Mouse (Mus musculus): ENCODE measurements around the gene Epb41l5. TPM values are rescaled to one million over a fixed set of nuclear protein-coding genes. Genes with fewer than 3 reads are reported as not detected.
A peak's percentile ranks its signal among the peaks of the same experiment; 100 is the strongest.

Gene Epb41l5
- total RNA-seq (2021): 12.9 and 14.7 TPM in 2 replicates
- long read RNA-seq, full-length matches to known transcripts: 27 of 34 reads
- long read RNA-seq, partial matches to known transcripts: 2 of 34 reads
- long read RNA-seq, other reads (novel, unspliced or antisense): 5 of 34 reads

DNA sequence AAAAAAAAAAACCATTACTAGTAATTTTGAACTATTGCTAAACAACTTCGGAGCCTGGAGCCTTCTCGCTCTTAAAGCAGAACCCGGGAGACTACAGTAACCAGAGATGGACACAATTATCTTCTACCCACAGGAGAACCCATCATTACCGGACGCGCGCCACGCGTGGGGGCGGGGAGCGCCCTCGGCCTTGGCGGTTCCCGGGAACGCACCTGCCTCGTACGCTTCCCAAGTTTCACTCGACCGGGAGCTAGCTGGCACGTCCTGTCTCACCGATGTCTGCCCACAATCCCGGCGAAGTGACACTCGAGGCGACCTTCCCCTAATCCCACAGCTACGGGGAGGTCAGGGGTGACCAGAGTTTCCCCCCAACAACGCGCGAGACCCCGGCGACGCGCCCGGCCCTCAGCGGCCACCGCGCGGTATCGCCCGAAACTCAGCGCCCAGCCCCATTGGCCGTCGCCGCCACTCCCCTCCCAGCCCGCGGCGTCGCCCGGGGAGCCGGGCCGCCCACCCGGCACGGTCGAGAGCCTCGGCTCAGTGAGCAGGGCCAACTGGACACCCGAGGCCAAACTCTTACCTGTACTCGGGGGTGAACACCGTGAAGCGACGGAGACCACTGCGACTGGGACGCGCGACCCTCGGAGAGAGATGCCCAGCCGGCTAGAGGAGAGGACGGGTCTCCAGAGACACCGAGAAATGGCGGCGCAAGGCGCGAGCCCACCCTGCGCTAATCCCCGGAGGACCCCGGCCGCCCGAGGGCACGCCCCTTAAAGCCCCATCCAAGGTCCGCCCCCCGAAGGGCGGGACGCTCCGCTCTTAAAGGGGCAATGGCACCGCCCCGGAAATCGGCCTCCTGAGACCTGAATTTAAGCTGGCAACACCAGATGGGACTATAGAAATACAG lies at the start of gene Epb41l5:
TSS of gene Epb41l5 (minus strand) at position 796 of the 907 bp plus-strand sequence.
- DNase-seq: peak; percentile 83

DNA sequence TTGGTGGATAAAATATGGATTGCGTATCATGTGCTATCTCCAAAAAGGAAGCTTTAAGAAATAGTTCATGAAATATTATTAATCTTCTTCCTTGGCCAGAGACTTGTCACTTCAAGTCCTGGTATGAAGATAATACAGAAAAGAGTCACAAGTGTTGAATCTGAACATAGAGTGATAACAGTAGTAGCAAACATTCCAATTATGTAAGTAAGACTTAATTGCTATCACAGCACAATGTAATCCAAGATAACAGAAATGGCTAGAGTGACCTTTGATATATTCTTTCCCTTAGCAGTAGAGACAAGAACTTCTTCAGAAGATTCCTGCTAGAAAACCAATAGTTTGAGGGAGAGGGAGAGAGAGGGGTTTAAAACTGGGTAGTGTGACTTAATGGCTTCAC lies 48.1 kb upstream of the Epb41l5 start:
- no peak for DNase-seq

DNA sequence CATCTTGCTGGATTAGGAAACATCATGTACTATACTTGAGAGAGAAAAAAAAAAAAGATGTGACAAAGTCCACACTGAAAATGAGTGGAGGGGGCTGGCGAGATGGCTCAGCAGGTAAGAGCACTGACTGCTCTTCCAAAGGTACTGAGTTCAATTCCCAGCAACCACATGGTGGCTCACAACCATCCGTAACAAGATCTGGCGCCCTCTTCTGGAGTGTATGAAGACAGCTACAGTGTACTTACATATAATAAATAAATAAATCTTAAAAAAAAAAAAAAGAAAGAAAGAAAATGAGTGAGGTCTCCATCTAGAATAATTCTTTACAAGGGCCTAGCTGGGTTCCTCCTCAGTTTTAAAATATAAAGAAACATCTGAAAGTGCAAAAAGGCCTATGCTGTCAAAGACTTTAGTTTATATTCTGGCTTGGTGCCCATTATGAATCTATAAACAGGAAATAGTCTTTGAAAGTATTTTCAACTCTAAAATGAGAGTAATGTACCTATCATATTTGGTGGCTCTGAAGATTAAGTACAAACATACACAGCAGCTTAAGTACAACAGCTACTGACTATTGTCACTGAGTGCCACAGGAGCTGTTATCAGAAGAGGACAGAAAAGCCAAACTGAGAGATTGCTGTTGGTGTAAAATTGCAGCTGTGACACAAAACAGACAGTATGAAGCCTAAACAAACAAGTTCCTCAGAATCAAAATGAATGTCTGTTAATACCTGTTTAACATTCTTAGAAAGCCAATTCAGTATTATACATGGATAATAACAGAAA lies 37.2 kb upstream of the Epb41l5 start:
- DNase-seq: no peak

DNA sequence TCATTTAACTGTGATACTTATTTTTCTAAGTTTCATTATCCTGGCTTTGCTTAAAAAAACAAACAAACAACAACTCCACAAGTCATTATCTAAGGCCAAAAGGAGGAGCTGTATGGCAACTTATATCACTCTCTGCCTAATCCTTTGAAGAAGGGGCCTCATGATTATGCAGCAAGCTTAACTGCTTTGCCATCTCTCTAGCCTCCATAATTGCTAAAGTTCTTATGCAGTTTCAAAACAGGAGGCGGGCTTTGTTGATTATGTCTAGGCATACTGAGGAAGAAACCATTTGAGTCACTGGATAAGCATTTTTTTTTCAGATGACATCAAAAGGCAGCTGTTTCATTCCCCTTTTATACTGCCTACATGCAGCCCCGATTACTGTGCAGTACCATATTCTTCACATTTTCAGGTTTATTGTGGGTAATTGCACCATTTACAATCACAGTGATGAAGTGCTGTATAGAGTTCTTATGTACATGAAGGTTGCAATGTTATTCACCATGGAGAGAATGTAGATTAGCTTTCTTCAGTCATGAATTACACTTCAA lies 32.9 kb upstream of the Epb41l5 start:
- DNase-seq: no peak

DNA sequence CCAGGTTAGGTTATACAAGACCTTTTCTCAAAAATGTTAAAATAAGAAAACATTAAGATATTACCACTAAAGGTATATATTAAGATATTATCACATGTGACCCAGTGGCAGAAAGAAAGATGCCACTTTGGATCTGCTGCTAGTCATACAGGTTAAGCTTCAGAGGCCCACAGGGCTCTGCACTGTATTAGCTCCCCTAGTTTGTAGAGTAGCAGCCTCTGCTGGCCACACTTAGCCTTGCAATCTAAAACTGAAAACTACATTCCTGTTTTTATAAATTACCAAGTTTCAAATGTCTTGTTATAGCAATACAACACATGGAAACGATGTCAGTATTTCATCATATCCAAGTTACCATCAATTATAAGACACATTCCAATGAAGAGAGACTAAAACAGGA lies 26.2 kb upstream of the Epb41l5 start:
- peak; percentile 21 for DNase-seq

DNA sequence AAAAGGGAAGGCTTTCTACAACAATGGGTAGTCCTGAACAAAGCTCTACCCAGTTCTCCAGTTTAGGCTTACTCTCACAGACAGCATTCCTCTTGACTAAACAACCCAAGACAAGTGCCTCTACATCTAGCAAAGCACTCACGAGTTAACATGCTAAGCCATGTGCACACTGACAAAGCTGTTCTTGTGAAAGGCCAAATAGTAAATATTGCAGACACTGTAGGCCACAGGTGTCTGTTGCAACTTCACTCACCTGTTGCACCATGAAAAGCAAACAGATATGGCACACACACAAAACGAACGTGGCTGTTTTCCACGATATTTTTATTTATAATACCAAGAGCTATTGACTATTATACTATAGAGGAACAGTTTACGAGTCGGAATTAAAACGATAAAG lies 18.1 kb upstream of the Epb41l5 start:
- no peak for DNase-seq

DNA sequence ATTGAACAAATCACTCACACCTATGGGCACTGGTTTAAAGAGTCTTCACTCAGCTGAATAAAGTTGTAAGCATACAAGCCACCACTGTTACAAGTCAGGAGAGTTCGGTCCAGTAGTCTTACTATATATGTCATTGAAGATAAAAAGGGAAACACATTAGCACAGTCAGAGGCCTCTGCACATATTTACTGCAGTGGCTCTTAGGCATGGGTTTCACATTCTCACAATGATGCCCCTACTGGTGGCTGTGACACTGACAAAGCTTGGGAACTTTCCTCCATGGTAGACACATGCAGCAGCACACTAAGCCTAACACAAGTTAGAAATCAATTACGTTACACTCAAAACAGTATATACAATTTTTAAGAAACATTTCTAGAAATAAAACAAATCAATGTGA lies 5.5 kb upstream of the Epb41l5 start:
- DNase-seq: no peak

DNA sequence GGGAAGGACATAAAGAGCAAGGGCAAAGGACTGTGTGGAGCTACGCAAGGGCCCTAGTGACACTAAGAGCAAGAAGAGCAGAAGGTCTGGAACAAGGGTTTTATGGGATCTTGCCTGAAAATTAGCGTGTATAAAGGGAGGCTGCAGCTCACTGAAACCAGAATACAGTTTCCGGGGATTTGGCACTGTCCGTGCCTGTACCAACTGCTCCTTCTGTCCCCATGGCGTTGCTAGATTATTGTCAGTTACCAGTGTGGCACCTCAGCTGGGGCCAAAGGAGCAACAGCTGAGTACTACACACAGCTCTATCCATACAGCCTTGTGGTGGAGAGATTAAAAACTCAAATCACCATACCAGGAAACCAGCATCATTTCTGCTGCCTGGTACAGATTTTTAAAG lies 1.6 kb upstream of the Epb41l5 start:
- DNase-seq: no peak

DNA sequence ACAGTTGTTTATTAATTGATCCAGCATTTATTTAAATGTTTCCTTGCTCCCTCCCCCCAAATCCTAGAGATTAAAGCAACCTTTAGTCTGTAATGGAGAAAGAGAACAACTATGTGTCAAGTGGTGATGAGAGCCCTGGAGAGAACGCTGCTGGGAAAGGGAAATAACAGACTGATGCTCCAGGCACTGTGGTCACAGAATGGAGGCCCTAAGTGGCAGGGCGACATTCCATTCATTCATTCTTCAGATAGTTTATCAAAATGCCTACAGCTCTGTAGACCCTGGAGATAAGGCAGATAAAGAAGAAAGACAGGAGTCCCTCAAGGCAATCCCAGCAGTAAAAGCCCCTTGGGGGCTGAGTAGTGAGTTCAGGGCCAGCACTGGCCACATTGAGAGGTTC lies 827 bp upstream of the Epb41l5 start:
- no peak for DNase-seq

DNA sequence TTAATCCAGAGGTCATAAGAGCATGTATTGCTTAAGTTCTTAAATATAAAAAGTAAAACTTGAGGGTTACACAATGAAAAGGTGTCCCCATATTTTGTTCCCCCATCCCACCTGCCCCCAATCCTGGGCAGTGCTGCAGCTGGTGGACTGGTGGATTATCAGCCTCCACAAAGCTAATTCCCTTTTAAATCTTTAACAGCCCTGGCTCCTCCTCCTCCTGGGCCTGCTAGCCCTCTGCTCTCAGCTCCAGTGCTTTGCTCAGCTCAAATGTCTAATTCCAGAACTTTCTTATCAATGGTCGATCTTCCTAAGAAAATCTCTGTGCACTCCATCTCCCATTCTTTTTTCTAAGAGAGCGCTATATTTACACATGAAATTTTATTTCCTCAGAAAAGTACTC lies 2.4 kb downstream of the Epb41l5 start:
- DNase-seq: no peak

DNA sequence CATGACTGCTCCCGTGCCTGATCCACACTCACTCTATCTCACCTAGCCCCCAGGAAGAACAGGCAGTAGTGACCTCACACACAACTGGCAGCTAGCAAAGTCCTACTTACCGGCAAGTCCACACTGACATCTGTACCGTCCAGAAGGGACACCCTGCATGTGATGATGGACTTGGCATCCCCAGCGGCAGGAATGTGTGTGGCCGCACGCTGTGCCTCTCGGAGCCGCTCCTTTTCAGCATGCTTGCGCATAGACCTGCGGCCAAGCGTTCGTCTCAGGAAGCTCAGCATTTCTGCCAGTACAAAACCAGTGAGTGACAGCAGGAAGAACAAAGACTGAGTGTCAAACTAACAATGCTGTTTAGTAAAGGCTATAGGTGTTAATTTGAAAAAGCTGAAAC lies 6.4 kb downstream of the Epb41l5 start:
- no peak for DNase-seq

DNA sequence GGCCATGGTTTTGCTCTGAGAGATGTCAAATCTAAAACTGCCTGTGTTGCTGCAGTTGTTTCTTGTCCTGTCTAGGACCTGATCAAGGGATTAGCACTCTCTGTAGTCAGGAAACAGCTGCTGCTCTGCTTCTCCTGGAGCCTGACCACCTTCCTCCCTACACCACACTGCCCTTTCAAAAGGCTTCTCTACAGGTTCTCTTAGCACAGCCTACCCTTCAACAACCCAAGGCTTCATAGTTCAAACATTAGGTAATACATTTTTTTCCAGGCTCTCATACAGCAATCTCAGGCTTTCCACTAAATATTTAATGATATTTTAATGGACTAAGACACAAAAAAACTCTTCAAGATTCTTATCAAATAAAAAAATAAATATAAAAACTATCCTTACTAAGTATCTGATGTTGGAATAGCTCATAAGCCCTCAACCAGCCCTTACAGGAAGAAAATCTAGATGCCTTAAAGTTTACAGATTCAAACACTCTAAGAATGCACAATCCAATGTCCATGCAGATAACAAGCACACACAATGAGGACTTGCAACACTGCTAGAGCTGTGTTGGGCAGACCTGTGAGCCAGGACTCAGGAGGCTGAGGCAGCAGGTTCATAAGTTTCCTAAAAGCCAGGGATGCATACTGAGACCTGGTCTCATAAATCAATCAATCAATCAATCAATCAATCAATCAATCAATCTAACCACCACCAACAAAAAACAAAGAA lies 7.5 kb downstream of the Epb41l5 start:
- no peak for DNase-seq

DNA sequence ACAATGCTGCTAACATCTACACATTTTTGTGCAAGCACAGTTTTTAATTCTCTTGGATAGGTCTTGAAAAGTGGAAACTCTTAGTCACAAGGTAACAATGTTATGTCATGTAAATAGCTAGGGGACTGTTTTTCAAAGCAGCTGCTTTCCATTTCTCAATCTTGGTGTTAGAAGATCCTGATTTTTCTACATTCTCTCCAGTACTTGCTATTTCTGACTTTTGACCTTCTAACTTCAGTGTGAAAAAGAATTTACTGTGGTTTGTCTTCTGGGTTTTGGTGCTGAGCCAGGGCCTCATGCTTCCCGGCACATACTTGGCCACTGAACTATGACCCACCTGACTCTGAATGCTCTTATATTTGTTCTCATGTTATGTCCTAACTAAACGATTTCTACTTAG lies 8.8 kb downstream of the Epb41l5 start:
- no peak for DNase-seq

DNA sequence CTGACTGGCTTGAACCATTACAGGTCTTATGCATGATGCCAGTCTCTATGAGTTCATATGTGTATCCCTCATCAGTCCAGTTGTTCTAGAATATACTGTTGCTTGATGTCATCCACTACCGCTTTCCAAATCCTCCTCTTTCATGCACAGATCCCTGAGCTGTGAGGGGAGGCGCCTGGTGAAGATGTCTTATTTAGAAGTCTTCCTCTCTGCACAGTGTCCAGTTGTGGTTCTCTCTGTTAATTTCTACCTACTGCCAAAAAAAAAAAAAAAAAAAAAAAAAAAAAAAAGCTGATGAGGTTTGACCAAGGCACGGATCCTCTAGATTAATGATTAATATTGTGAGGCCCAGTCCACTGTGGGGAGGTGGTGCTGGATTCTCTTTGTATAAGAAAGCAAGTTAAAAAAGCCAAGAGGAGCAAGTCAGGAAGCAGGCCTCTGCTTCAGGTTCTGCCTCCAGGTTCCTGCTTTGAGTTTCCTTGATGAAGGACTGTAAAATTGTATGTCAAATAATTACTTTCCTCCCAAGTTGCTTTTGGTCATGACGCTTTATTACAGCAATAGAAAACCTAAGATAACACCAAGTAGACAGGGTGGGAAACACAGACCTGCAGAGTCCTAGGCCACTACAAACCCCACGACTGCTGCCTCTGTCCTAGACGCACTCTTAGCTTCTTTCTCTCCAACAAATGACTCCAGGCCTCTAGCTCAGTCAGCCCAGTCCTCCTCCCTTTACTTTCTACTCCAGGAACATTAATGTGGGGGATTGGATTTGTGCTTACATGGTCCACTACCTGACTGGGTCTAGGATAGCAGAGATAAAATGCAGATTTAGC lies 11.4 kb downstream of the Epb41l5 start:
- DNase-seq: no peak

DNA sequence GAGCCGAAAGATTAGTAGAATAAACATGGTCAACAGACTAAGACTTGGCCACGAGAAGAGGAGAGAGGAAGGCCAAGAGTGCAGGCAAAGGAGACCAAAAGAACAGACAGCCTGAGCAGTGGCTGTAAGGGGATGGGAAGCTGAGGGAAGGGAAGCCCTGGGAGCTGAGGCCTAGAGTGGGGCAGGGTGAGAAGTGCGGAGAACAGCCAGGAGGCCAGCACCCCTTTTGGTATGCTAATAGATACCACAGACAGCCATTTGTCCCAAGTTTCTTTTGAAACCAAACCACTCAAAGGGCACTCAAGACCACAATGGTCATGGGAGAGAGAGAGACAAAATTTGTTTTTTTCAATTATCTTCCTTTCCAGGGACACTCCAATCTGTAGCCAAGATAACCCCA lies 14.1 kb downstream of the Epb41l5 start:
- no peak for DNase-seq

DNA sequence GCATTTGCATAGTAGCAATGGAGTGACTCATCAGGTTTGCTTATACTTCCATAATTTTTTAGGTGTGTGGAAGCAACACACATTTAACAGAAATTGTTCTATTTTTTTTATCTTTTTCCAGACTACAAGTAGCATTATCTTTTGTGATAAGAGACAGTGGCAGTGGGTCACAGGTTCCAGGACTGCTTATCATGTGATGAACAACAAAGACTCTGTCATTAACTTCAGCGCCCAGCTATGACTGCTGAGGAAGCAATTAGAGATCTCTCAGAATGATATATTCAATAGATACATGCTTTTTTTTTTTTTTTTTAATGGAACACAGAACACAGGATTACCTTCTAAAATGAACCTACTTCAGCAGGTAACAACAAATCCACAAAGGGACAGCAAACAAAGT lies 18.4 kb downstream of the Epb41l5 start:
- no peak for DNase-seq

DNA sequence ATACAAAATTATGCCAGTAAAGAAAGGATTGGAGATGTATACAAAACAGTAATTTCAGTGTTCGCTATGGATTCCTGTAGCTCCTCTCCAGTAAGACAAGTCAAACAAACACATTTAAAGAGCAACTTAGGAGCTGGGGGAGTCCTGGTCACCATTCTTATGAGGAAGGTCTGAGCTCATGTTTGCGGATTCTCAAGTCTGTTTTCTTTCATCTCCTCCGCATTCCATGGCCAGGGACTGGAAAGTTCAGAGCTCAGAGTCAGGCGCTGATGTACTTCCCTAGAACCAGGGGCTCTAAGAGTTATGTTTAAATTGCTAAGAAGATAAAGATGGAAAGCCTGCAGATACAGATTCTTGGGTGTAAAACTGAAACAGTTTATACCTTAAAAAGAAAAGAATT lies 22.0 kb downstream of the Epb41l5 start:
- DNase-seq: no peak

DNA sequence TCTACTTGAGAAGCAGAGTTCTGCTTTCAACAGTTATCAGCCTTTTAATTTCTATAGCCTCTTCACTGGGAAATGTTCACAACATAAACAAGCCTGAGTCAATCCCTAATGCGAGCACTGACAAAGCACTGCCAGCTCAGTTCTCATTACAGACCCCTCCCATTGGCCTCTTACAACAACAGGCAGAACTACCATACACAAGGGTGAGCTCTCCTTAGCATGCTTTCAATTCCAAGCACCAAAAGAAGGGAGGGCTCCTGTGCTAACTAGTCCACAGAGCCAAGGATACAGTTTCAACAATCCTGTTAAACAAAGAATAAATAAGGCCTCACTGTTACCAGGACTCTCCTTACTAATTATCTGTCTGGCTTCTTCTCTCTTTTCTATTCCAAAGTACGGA lies 24.4 kb downstream of the Epb41l5 start:
- no peak for DNase-seq

DNA sequence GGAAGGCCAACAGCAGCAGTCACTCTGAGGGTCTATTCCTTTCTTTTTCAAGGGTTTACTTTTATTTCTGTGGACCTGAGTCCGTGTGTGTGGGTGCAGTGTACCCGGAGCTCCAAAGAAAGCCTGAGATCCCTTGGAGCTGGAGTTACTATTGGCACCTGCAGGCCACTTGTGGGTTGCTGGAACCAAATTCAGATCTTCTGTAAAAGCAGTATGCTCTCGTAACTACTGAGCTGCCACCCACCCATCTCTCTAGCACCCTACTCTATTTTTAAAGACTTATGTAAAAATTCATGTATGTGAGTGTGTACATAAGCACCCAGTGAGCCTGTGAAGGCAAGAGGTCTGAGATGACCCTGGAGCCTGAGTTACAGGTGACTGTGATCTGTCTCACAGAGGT lies 43.4 kb downstream of the Epb41l5 start:
- DNase-seq: no peak

DNA sequence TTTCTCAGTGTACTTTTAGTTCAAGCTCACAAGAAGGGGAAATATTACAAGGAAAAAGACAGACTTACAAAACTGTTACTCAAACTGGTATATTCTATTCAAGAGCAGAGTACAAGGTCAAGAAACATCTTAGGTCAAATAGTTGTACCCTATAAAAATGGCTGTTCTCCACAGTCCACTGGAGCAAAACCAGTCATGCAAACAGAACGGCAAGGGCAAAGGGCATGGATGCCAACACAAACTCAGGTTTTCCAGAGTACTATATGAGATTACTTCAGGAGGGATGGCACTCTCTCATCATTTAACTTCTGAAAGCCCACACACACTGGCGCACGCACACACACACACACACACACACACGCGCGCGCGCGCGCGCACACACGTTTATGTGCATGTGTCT lies 46.4 kb downstream of the Epb41l5 start:
- no peak for DNase-seq

DNA sequence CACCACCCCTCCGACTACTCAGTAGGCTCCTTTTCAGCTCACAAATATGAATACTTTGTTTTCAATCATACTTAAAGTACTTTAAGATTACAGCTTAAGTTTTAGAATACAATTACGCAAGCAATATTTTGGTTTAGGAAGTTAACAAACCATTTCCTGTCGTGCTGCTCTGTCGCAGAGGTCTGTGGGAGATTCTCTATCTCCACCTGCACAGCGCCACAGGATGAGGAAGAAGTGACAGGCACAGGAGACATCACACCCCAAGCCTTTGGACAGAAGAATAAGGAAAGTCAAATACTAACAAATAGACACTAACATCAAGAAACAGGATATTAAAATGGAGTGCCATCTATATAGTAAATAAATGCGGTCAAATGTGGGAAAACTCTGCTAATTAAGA lies 49.9 kb downstream of the Epb41l5 start:
- no peak for DNase-seq
